Mouse (Mus musculus) intestine, embryonic 16.5 days (tissue): ENCODE results near the gene Cct6b. TPM values are rescaled to one million over a fixed set of nuclear protein-coding genes. Genes with fewer than 3 reads are reported as not detected.

Experiments used
- ATAC-seq: fragments of 200-750 bp; cut with Nextera tagmentation; 2 replicates; pipeline ENCODE4 v1.8.0; 2017; ENCODE audit warnings: moderate TSS enrichment, moderate library complexity
- H3K27ac ChIP-seq: fragments of 300-500 bp; sonication (generic); 2 replicates; pipeline ENCODE4 v1.5.1; 2014; ENCODE audit warnings: mild to moderate bottlenecking, low read length
- H3K27me3 ChIP-seq: fragments of 300-500 bp; sonication (generic); replicated peaks from 2 replicates; pipeline ENCODE4 v1.6.1; 2014; ENCODE audit warnings: low read length, control low read depth, mixed read lengths; ENCODE audit not compliant: control insufficient read depth, insufficient read depth
- H3K36me3 ChIP-seq: fragments of 300-500 bp; sonication (generic); 2 replicates; pipeline ENCODE4 v1.6.1; 2014; ENCODE audit warnings: low read length, control low read depth; ENCODE audit not compliant: control insufficient read depth, insufficient read depth
- H3K4me1 ChIP-seq: fragments of 300-500 bp; sonication (generic); 2 replicates; pipeline ENCODE4 v1.6.1; 2014; ENCODE audit warnings: low read length, control low read depth, mixed read lengths; ENCODE audit not compliant: control insufficient read depth, insufficient read depth
- H3K4me2 ChIP-seq: fragments of 300-500 bp; sonication (generic); 2 replicates; pipeline ENCODE4 v1.6.1; 2014; ENCODE audit warnings: low read depth, low read length, control low read depth
- H3K4me3 ChIP-seq: fragments of 300-500 bp; sonication (generic); 2 replicates; pipeline ENCODE4 v1.5.1; 2014; ENCODE audit warnings: mild to moderate bottlenecking, low read length
- H3K9ac ChIP-seq: fragments of 300-500 bp; sonication (generic); 2 replicates; pipeline ENCODE4 v1.6.1; 2014; ENCODE audit warnings: low read depth, low read length
- H3K9me3 ChIP-seq: fragments of 300-500 bp; sonication (generic); 2 replicates; pipeline ENCODE4 v1.6.1; 2016; ENCODE audit warnings: low read length, control low read depth; ENCODE audit not compliant: control insufficient read depth
- WGBS: fragments of 180-500 bp; shearing (Covaris S2); extraction: QIAGEN DNeasy Blood & Tissue Kit; methylation state at CpG from one replicate; pipeline ENCODE4 v1.1.7; 2014; 5-methylcytosine and 5-hydroxymethylcytosine counted together
- polyA plus RNA-seq: library from polyadenylated mRNA; unstranded; fragments of >200 nt; fragmentation: Nextera tagmentation; extraction: Ambion mirVana; gene quantifications from 2 replicates; pipeline ENCODE4 v1.2.1, GENCODE M21; 2015

Gene Cct6b
- polyA plus RNA-seq, 1 experiment from 2014 or later, result 0.49 TPM

DNA sequence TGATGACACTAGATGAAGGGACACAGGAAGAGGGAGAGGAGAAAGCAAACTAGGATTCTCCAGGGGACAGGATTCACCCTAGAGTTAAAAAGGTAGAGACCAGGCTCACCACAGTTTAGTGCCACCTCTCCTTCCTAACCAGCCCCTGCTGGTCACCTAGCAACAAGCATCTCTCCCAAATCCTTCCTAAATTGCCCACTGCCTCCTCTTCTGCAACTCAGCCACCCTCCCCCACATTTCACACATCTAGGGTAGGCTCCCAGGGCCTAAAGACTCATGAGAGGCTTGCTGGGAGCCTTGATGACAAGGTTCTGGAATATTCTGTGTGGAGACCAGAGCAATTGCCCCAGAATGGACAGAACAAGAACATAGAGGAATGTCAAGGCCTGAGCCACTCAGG lies 76.5 kb downstream of the Cct6b start:
- Histone ChIP-seq H3K9ac (no peak overlapping the region), H3K36me3 (no peaks in the 10 kb centered on the region), H3K27ac (no peak overlapping the region), H3K27me3 (no peaks in the 10 kb centered on the region), H3K4me2 (no peak overlapping the region), H3K9me3 (no peaks in the 10 kb centered on the region), H3K4me3 (no peak overlapping the region), H3K4me1 (0 out of 2 replicates have a peak, but pooled peaks cover 4% of the 10 kb centered on the region)
- no peak for ATAC-seq

DNA sequence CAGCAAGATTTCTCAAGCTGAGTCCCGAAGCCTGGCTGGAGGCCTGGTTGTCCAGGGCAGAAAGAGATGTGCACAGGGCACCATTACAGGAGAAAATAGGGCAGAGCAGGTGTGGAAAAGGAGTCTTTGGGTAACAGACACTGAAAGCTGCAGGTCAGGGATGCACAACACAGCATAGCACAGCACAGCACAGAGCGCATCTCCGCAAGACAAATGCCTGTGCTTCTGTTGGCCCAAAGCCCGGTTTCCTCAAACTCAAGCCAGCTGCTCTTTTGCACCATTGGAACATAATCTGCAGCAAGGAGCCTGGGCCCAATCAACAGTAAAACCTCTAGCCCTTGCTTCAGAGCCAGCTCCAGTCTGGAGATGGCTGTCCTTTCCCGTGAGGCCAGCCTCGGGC lies 79.4 kb downstream of the Cct6b start:
- Histone ChIP-seq H3K9me3 (no peaks in the 10 kb centered on the region), H3K27me3 (no peaks in the 10 kb centered on the region), H3K4me1 (0 out of 2 replicates have a peak, but pooled peaks cover 4% of the 10 kb centered on the region), H3K36me3 (no peaks in the 10 kb centered on the region), H3K27ac (no peak overlapping the region; the same call in 1 of the 2 replicates), H3K9ac (no peak overlapping the region), H3K4me2 (no peak overlapping the region), H3K4me3 (no peak overlapping the region)
- 54% methylated on average over 6 of the region's 6 CpGs for whole genome bisulfite sequencing
- peak; percentile 64 for ATAC-seq

GRCm38 (mm10) chr11:82683765-82684505 lies 80.2 kb downstream of the Cct6b start:
- Histone ChIP-seq H3K4me2 (no peak overlapping the region), H3K27ac (no peak overlapping the region; the same call in 1 of the 2 replicates), H3K4me3 (no peak overlapping the region), H3K27me3 (no peaks in the 10 kb centered on the region), H3K9ac (no peak overlapping the region), H3K4me1 (0 out of 2 replicates have a peak, but pooled peaks cover 4% of the 10 kb centered on the region), H3K36me3 (no peaks in the 10 kb centered on the region), H3K9me3 (no peaks in the 10 kb centered on the region)
- 47% methylated on average over 12 of the region's 12 CpGs for WGBS
- peak; percentile 28; the same call in 1 of the 2 replicates for ATAC-seq

DNA sequence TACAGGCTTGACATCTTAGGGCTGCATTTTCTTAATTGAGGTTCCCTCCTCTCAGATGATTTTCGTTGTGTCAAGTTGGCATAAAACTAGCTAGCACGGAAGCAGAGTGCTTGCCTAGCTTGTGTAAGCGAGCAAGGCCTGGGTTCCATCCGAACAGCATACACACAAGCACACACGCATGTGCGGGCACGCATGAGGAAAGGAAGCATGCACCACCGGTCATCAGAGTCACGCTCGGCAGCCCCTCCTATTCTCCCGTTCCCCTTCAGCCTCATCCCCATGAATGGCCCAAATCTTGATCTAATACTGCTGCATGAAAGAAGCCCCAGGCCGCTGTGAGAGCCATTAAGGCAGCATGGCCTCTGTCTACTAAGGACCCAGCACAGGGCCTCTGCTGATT lies 85.6 kb downstream of the Cct6b start:
- no peaks in the 10 kb centered on the region for H3K36me3 ChIP-seq
- H3K27ac ChIP-seq, result no peak overlapping the region
- H3K4me1 ChIP-seq, result no peaks in the 10 kb centered on the region
- WGBS, result 81% methylated on average over 12 of the region's 12 CpGs
- H3K9me3 ChIP-seq, result no peaks in the 10 kb centered on the region
- no peak for ATAC-seq
- no peak overlapping the region for H3K4me3 ChIP-seq
- no peaks in the 10 kb centered on the region for H3K27me3 ChIP-seq
- no peak overlapping the region for H3K9ac ChIP-seq
- no peak overlapping the region for H3K4me2 ChIP-seq

Other genes starting within 250 kb of the Cct6b start
- gene Zfp830, start within 50 bp of the Cct6b start, polyA plus RNA-seq, result 32.0 and 35.6 TPM in 2 replicates
- 17.3 and 18.0 TPM in 2 replicates for gene Lig3, start 16.8 kb upstream of the Cct6b start, polyA plus RNA-seq
- gene Rffl, start 106.9 kb upstream of the Cct6b start, polyA plus RNA-seq, result 13.1 and 13.6 TPM in 2 replicates
- 13.9 and 15.0 TPM in 2 replicates for gene Rad51d, start 126.3 kb upstream of the Cct6b start, polyA plus RNA-seq
- gene Fndc8, start 127.8 kb upstream of the Cct6b start, polyA plus RNA-seq, result 0.16 and 0.23 TPM in 2 replicates
- 25.8 and 31.2 TPM in 2 replicates for gene Nle1, start 144.1 kb upstream of the Cct6b start, polyA plus RNA-seq
- 2.3 and 2.6 TPM in 2 replicates for gene Unc45b, start 146.2 kb upstream of the Cct6b start, polyA plus RNA-seq
- gene Slfn5, start 187.0 kb upstream of the Cct6b start, polyA plus RNA-seq, result 1.5 and 1.8 TPM in 2 replicates
- gene Slfn9, start 227.5 kb upstream of the Cct6b start, polyA plus RNA-seq, result 12.2 and 14.1 TPM in 2 replicates